Mouse (Mus musculus) left cerebral cortex, adult 6 months (tissue): ENCODE results near the gene Plagl1. TPM values are rescaled to one million over a fixed set of nuclear protein-coding genes. Genes with fewer than 3 reads are reported as not detected.

Experiments
- long read RNA-seq, 2 experiments: library from polyadenylated mRNA; unstranded; transcript quantifications; one replicate each; pipeline ENCODE4 v2.0.0; 2019 to 2020
- polyA plus RNA-seq: library from polyadenylated mRNA; unstranded; fragments of <200 nt; fragmentation: Nextera tagmentation; gene quantifications from 2 replicates; pipeline ENCODE4 v1.2.3, GENCODE M21; 2021

Gene Plagl1
- 8.5 and 13.8 TPM in 2 replicates for polyA plus RNA-seq
- long read RNA-seq, experiment 1, partial matches to known transcripts, result 0 of 3 reads
- long read RNA-seq, experiment 1, other reads (novel, unspliced or antisense), result 3 of 3 reads
- long read RNA-seq, experiment 2, partial matches to known transcripts, result 0 of 1 reads
- long read RNA-seq, experiment 2, other reads (novel, unspliced or antisense), result 1 of 1 reads

GRCm38 (mm10) chr10:13060021-13060668 is at the start of gene Plagl1:
TSS of gene Plagl1 (plus strand) at chr10:13060504.

GRCm38 (mm10) chr10:13177973-13178624 is 117.8 kb downstream of the Plagl1 start, which contains the start of gene Zc2hc1b:
TSS of gene Zc2hc1b (minus strand) at chr10:13178023.

Other genes with a start within 250 kb of the Plagl1 start
- 11.6 and 11.7 TPM in 2 replicates for gene Utrn, start 191.1 kb upstream of the Plagl1 start, polyA plus RNA-seq
- 0.18 TPM in 2 replicates for gene Stx11, start 96.2 kb upstream of the Plagl1 start, polyA plus RNA-seq
- 54.0 and 65.1 TPM in 2 replicates for gene Sf3b5, start 55.2 kb upstream of the Plagl1 start, polyA plus RNA-seq
- gene Zc2hc1b, start 117.5 kb downstream of the Plagl1 start, polyA plus RNA-seq, result not detected in 2 replicates
- gene Ltv1, start 132.7 kb downstream of the Plagl1 start, polyA plus RNA-seq, result 15.9 and 17.5 TPM in 2 replicates